Mouse (Mus musculus) right cerebral cortex, postnatal 14 days (tissue): ENCODE measurements at regions not wholly inside any gene's neighbourhood (a gene's known extent, or its start where the extent isn't known, plus 50 kb on each side); places are given as distances from the start of the nearest gene placed in this dataset.

Experiments used
- DNase-seq: peaks from one replicate; pipeline ENCODE4 v3.0.0; 2022

- DNase-seq, result no peak
These were observed 137.7 kb downstream of the Ipmk start for GRCm38 (mm10) chr10:71485063-71485762.

GRCm38 (mm10) chr10:71489791-71490190, 142.2 kb downstream of the Ipmk start:
- DNase-seq, result no peak

- DNase-seq, result no peak
These were observed 154.5 kb downstream of the Ipmk start for GRCm38 (mm10) chr10:71502096-71502495.

- DNase-seq, result no peak
These were observed 156.7 kb downstream of the Ipmk start for GRCm38 (mm10) chr10:71504219-71504618.

GRCm38 (mm10) chr10:71525290-71525689, 177.7 kb downstream of the Ipmk start:
- DNase-seq, result no peak

GRCm38 (mm10) chr10:71533759-71534158, 186.2 kb downstream of the Ipmk start:
- DNase-seq, result no peak

- DNase-seq, result no peak
These were observed 197.9 kb downstream of the Ipmk start for GRCm38 (mm10) chr10:71545489-71545888.

- DNase-seq, result no peak
These were observed 198.9 kb downstream of the Ipmk start for GRCm38 (mm10) chr10:71546507-71546906.

- no peak for DNase-seq
These were observed 236.2 kb downstream of the Ipmk start for GRCm38 (mm10) chr10:71583716-71584115.

- DNase-seq, result no peak
These were observed 251.0 kb downstream of the Ipmk start for GRCm38 (mm10) chr10:71598515-71598914.

- no peak for DNase-seq
These were observed 266.2 kb downstream of the Ipmk start for GRCm38 (mm10) chr10:71613736-71614135.

GRCm38 (mm10) chr10:71617156-71617555, 269.6 kb downstream of the Ipmk start:
- DNase-seq, result peak; percentile 8

GRCm38 (mm10) chr10:71646071-71646470, 298.5 kb downstream of the Ipmk start:
- no peak for DNase-seq

- no peak for DNase-seq
These were observed 310.0 kb downstream of the Ipmk start for GRCm38 (mm10) chr10:71657525-71657924.

GRCm38 (mm10) chr10:71663545-71663944, 316.0 kb downstream of the Ipmk start:
- peak; percentile 7 for DNase-seq

- peak; percentile 17 for DNase-seq
These were observed 319.6 kb downstream of the Ipmk start for GRCm38 (mm10) chr10:71667160-71667571.

GRCm38 (mm10) chr10:71679240-71679639, 331.7 kb downstream of the Ipmk start:
- DNase-seq, result no peak

GRCm38 (mm10) chr10:71713456-71713855, 365.9 kb downstream of the Ipmk start:
- DNase-seq, result no peak

GRCm38 (mm10) chr10:71727746-71728145, 380.2 kb downstream of the Ipmk start:
- no peak for DNase-seq

GRCm38 (mm10) chr10:71733821-71734220, 386.3 kb downstream of the Ipmk start:
- DNase-seq, result no peak

- DNase-seq, result no peak
These were observed 386.9 kb downstream of the Ipmk start for GRCm38 (mm10) chr10:71734481-71734880.

- no peak for DNase-seq
These were observed 390.7 kb downstream of the Ipmk start for GRCm38 (mm10) chr10:71738280-71738679.

GRCm38 (mm10) chr10:71748557-71749493, 401.3 kb downstream of the Ipmk start:
- no peak for DNase-seq

- DNase-seq, result no peak
These were observed 405.7 kb downstream of the Ipmk start for GRCm38 (mm10) chr10:71753255-71753654.
